9 mouse cellular contexts compared by ENCODE assay signal in the genomic region with DNA sequence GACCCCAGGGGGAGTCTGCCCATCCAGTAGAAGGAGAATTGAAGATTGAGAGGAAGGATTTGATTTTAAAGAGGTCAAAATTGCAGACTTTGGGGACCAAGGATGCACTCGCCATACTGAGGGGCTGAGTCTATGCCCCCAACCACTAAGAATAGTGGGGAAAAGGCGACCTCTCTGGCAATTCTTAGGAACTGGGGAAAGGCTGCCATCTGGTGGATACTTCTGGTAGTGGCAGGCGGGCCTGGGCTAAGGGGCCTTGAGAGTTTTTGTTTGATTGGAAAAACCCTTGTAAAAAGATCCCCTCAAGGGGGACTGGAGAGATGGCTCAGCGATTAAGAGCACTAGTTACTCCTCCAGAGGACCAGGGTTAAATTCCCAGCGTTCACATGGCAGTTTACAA. TPM values are rescaled to one million over a fixed set of nuclear protein-coding genes. Genes with fewer than 3 reads are reported as not detected.
A peak's percentile ranks its signal among the peaks of the same experiment; 100 is the strongest.
DNase-seq lines count a peak whose midpoint lies in the region; ATAC-seq lines count a peak whose summit lies in the region.
"Had no signal": no experiment of that assay in that cellular context is flagged by ENCODE, and none has a peak within 500 bp of the region (broad histone marks: within the 10 kb centered on the region; RNA-seq: fewer than 3 reads in every experiment).

No protein-coding gene starts in this region.

- DNase-seq in ovary, postnatal 10 days (ENCODE audit: low spot score): peak; percentile 73
- no peak for DNase-seq in ovary, adult 18-20 months (ENCODE audit: low spot score)
- peak; percentile 89 to 92 for DNase-seq in cerebellum, postnatal 14 days
- peak; percentile 64 for DNase-seq in gastrocnemius, postnatal 14 days
- DNase-seq in liver, embryonic 11.5 days (ENCODE audit: low spot score): peak; percentile 74
- DNase-seq in natural killer cell, adult 2 months (ENCODE audit: low spot score in 2 of 2): peak; percentile 59 to 72
- peak; percentile 57 for DNase-seq in testis, postnatal 14 days (ENCODE audit: low spot score)

- peaks cover 28% of the 10 kb centered on the region for H3K4me1 ChIP-seq in intestine, embryonic 15.5 days (replicated peaks)
- H3K4me1 ChIP-seq in liver, embryonic 11.5 days (replicated peaks; ENCODE audit: control insufficient read depth, insufficient read depth, low read length): peaks cover 37% of the 10 kb centered on the region

- no peak overlapping the region for H3K27ac ChIP-seq in intestine, embryonic 15.5 days
- H3K27ac ChIP-seq in liver, embryonic 11.5 days (ENCODE audit: low read depth, low read length): no peak overlapping the region

- WGBS in intestine, embryonic 15.5 days: 4% methylated on average over 5 of the region's 5 CpGs
- 2% methylated on average over 5 of the region's 5 CpGs for WGBS in liver, embryonic 11.5 days

- H3K4me2 ChIP-seq in intestine, embryonic 15.5 days (replicated peaks): peak overlapping the region; percentile 73
- H3K4me2 ChIP-seq in liver, embryonic 11.5 days: peak overlapping the region; percentile 35; the same call in 1 of the 2 replicates

- no peak for ATAC-seq in intestine, embryonic 15.5 days
- ATAC-seq in liver, embryonic 11.5 days (replicated peaks; ENCODE audit: low FRiP score): no peak

- no peak overlapping the region for H3K4me3 ChIP-seq in intestine, embryonic 15.5 days (replicated peaks)
- H3K4me3 ChIP-seq in liver, embryonic 11.5 days (ENCODE audit: low read depth, low read length): peak overlapping the region; percentile 5; the same call in 1 of the 2 replicates

- peaks cover 85% of the 10 kb centered on the region for H3K27me3 ChIP-seq in intestine, embryonic 15.5 days (replicated peaks)
- H3K27me3 ChIP-seq in liver, embryonic 11.5 days (replicated peaks; ENCODE audit: control insufficient read depth, insufficient read depth, low read length): peaks cover 87% of the 10 kb centered on the region

- intact Hi-C loops in gastrocnemius, postnatal 14 days (cut with DNase I; ENCODE audit: low total_unique reads): no loop called here

- no peaks in the 10 kb centered on the region for H3K9me3 ChIP-seq in intestine, embryonic 15.5 days
- no peaks in the 10 kb centered on the region for H3K9me3 ChIP-seq in liver, embryonic 11.5 days (ENCODE audit: control insufficient read depth, low read length)
- H3K9me3 ChIP-seq: megakaryocyte, embryonic 14.5 days had no signal

- no peaks in the 10 kb centered on the region for H3K36me3 ChIP-seq in intestine, embryonic 15.5 days
- no peaks in the 10 kb centered on the region for H3K36me3 ChIP-seq in liver, embryonic 11.5 days (ENCODE audit: control insufficient read depth, insufficient read depth, low read length)

- no peak overlapping the region for H3K9ac ChIP-seq in intestine, embryonic 15.5 days
- no peak overlapping the region for H3K9ac ChIP-seq in liver, embryonic 11.5 days (ENCODE audit: low read depth, low read length)

RNA-seq across cellular contexts. Expression of a gene that starts 6.2 kb away (rescaled TPM):
- 1 to 10 TPM; 7.3 to 9.5 TPM for total RNA-seq in gastrocnemius, postnatal 14 days (2021)
- polyA plus RNA-seq in intestine, embryonic 15.5 days (2015; fragmentation: Nextera tagmentation; extraction: Ambion mirVana): 1.5 and 1.8 TPM in 2 replicates
- polyA plus RNA-seq in liver, embryonic 11.5 days (2014; fragmentation: Nextera tagmentation; extraction: Ambion mirVana): 0.91 and 1.6 TPM in 2 replicates

RNA-seq across cellular contexts. Expression of a gene that starts 34.0 kb away (rescaled TPM):
- 10 to 100 TPM; 21.3 to 22.1 TPM for total RNA-seq in gastrocnemius, postnatal 14 days (2021)
- 19.0 and 19.4 TPM in 2 replicates for polyA plus RNA-seq in intestine, embryonic 15.5 days (2015; fragmentation: Nextera tagmentation; extraction: Ambion mirVana)
- polyA plus RNA-seq in liver, embryonic 11.5 days (2014; fragmentation: Nextera tagmentation; extraction: Ambion mirVana): 6.3 and 6.8 TPM in 2 replicates

RNA-seq across cellular contexts. Expression of a gene that starts 35.8 kb away (rescaled TPM):
- total RNA-seq in gastrocnemius, postnatal 14 days (2021): 10 to 100 TPM in 1 of 2 experiments, 1 to 10 TPM in 1; 9.8 to 10.9 TPM
- polyA plus RNA-seq in intestine, embryonic 15.5 days (2015; fragmentation: Nextera tagmentation; extraction: Ambion mirVana): 0.40 and 0.43 TPM in 2 replicates
- 0.09 TPM in 1 of 2 replicates, not detected in the other for polyA plus RNA-seq in liver, embryonic 11.5 days (2014; fragmentation: Nextera tagmentation; extraction: Ambion mirVana)
